Mouse (Mus musculus): ENCODE measurements at regions not wholly inside any gene's neighbourhood (a gene's known extent, or its start where the extent isn't known, plus 50 kb on each side); places are given as distances from the start of the nearest gene placed in this dataset.

- Histone ChIP-seq H3K27ac (ENCODE audit: insufficient read depth, low read length) (no peak overlapping the region), H3K4me3 (replicated peaks; ENCODE audit: insufficient read depth, low read depth, low read length) (no peak overlapping the region), H3K27me3 (ENCODE audit: control insufficient read depth, insufficient read depth, low read length) (no peaks in the 10 kb centered on the region), H3K4me1 (ENCODE audit: control insufficient read depth, insufficient read depth, low read length) (no peaks in the 10 kb centered on the region)
- DNase-seq: no peak
- WGBS: 42% methylated on average over 6 of the region's 6 CpGs
- no peak for TF ChIP-seq CTCF (IDR thresholded peaks at IDR 0.05; ENCODE audit: borderline replicate concordance, insufficient read depth, low read depth, low read length)
- TF ChIP-seq POLR2A (IDR thresholded peaks at IDR 0.05; ENCODE audit: borderline replicate concordance, insufficient read depth, low read length): no peak
These were observed 164.9 kb downstream of the Mycn start for GRCm38 (mm10) chr12:12776783-12777182.

- Histone ChIP-seq H3K27ac (ENCODE audit: insufficient read depth, low read length) (no peak overlapping the region), H3K4me3 (replicated peaks; ENCODE audit: insufficient read depth, low read depth, low read length) (no peak overlapping the region), H3K4me1 (ENCODE audit: control insufficient read depth, insufficient read depth, low read length) (no peaks in the 10 kb centered on the region), H3K27me3 (ENCODE audit: control insufficient read depth, insufficient read depth, low read length) (no peaks in the 10 kb centered on the region)
- WGBS: 33% methylated on average over 4 of the region's 4 CpGs
- TF ChIP-seq POLR2A (IDR thresholded peaks at IDR 0.05; ENCODE audit: borderline replicate concordance, insufficient read depth, low read length) (no peak), CTCF (IDR thresholded peaks at IDR 0.05; ENCODE audit: borderline replicate concordance, insufficient read depth, low read depth, low read length) (no peak)
- DNase-seq: no peak
These were observed 170.7 kb downstream of the Mycn start for GRCm38 (mm10) chr12:12770970-12771369.

DNA sequence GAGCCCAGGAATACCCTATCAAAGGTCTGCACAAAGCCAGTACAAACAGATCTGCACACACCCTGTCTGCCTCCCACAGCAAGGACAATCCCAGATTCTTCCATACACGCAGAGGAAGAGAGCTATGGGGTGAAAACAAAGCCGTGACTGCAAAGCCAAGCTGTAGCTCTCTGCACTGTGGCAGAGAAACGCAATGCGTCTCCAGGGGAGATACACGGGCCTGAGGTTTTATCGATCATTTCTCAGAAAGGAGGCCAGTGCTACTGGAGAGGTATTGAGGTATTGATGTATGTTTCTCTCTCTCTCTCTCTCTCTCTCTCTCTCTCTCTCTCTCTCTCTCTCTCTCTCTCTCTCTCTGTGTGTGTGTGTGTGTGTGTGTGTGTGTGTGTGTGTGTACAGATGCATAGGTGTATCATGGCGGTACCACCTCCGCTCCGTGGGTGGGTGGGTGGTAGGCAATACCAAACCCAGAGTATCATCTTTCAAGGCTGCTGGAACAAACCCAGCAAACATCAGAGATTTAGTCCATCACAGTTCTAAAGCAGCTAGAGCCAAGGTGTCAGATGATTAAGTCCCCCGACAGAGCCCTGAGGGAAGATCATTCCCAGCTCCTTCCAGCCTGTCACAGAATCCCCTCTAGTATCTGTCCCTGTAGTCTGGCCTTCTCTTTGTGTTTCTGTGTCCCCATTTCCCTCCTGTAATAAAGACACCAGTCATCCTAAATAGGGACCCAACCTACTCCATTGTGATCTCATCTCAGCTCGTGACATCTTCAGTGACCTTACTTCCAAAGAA is 175.0 kb downstream of the Mycn start:
- TF ChIP-seq CTCF (IDR thresholded peaks at IDR 0.05; ENCODE audit: borderline replicate concordance, insufficient read depth, low read depth, low read length) (no peak), POLR2A (IDR thresholded peaks at IDR 0.05; ENCODE audit: borderline replicate concordance, insufficient read depth, low read length) (no peak)
- no peak overlapping the region for H3K27ac ChIP-seq (ENCODE audit: insufficient read depth, low read length)
- no peaks in the 10 kb centered on the region for H3K27me3 ChIP-seq (ENCODE audit: control insufficient read depth, insufficient read depth, low read length)
- no peak overlapping the region for H3K4me3 ChIP-seq (replicated peaks; ENCODE audit: insufficient read depth, low read depth, low read length)
- DNase-seq: no peak
- WGBS: 53% methylated on average over 11 of the region's 11 CpGs
- no peaks in the 10 kb centered on the region for H3K4me1 ChIP-seq (ENCODE audit: control insufficient read depth, insufficient read depth, low read length)

DNA sequence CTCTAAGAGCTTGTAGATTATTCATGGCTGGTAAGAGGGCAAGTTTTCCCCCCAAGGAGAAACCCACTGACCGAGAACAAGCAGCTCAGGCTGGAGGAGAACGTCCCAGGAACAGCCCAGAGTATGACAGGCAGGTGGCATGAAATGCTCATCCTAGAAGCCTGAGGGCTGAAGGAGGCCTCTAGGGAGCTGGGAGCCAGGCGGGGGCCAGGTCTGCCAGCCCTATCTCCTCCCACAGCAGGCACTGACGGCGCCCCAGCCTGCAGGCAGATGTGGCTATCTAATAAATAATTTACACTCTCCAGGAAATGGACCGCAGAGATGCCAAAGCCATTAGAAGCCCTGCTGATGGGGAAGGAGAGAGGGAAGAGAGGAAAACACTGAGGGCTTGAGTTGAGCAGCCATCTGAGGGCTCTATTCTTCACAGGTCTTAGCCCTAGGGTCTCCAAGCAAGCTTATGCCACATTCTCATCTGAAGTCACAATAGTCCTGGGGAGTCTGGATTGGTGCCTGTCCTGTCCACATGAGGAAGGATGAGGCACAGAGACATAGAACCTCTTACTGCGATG is 176.1 kb downstream of the Mycn start:
- no peaks in the 10 kb centered on the region for H3K4me1 ChIP-seq (ENCODE audit: control insufficient read depth, insufficient read depth, low read length)
- no peak overlapping the region for H3K27ac ChIP-seq (ENCODE audit: insufficient read depth, low read length)
- 37% methylated on average over 7 of the region's 7 CpGs for WGBS
- no peak overlapping the region for H3K4me3 ChIP-seq (replicated peaks; ENCODE audit: insufficient read depth, low read depth, low read length)
- TF ChIP-seq POLR2A (IDR thresholded peaks at IDR 0.05; ENCODE audit: borderline replicate concordance, insufficient read depth, low read length): no peak
- no peak for TF ChIP-seq CTCF (IDR thresholded peaks at IDR 0.05; ENCODE audit: borderline replicate concordance, insufficient read depth, low read depth, low read length)
- DNase-seq: no peak
- H3K27me3 ChIP-seq (ENCODE audit: control insufficient read depth, insufficient read depth, low read length): no peaks in the 10 kb centered on the region

GRCm38 (mm10) chr12:12765055-12765454 is 176.7 kb downstream of the Mycn start:
- Histone ChIP-seq H3K4me1 (ENCODE audit: control insufficient read depth, insufficient read depth, low read length) (no peaks in the 10 kb centered on the region), H3K27me3 (ENCODE audit: control insufficient read depth, insufficient read depth, low read length) (no peaks in the 10 kb centered on the region), H3K27ac (ENCODE audit: insufficient read depth, low read length) (no peak overlapping the region), H3K4me3 (replicated peaks; ENCODE audit: insufficient read depth, low read depth, low read length) (no peak overlapping the region)
- no peak for DNase-seq
- WGBS: 42% methylated on average over 8 of the region's 8 CpGs
- TF ChIP-seq POLR2A (IDR thresholded peaks at IDR 0.05; ENCODE audit: borderline replicate concordance, insufficient read depth, low read length) (no peak), CTCF (IDR thresholded peaks at IDR 0.05; ENCODE audit: borderline replicate concordance, insufficient read depth, low read depth, low read length) (no peak)

DNA sequence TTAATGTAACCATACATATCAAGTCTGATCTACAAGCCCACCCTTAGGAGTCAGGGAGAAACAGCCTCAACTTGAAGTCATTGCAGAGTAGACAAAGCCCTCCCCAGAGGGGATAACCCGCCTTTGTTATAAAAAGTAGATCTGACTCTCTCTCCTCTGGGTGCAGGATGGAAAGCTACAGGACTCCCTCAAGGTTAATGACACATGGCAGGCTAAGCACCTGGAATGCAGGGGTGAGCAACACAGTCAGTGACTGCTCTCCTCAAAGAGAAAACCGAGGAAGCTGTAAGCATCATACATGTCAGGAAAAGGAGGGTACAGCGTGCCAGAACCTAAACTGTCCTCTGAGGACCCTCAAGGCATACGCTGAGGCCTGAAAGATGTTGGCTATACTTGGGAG is 177.1 kb downstream of the Mycn start:
- TF ChIP-seq CTCF (IDR thresholded peaks at IDR 0.05; ENCODE audit: borderline replicate concordance, insufficient read depth, low read depth, low read length) (no peak), POLR2A (IDR thresholded peaks at IDR 0.05; ENCODE audit: borderline replicate concordance, insufficient read depth, low read length) (no peak)
- H3K4me3 ChIP-seq (replicated peaks; ENCODE audit: insufficient read depth, low read depth, low read length): no peak overlapping the region
- no peaks in the 10 kb centered on the region for H3K4me1 ChIP-seq (ENCODE audit: control insufficient read depth, insufficient read depth, low read length)
- no peaks in the 10 kb centered on the region for H3K27me3 ChIP-seq (ENCODE audit: control insufficient read depth, insufficient read depth, low read length)
- H3K27ac ChIP-seq (ENCODE audit: insufficient read depth, low read length): no peak overlapping the region
- 65% methylated on average over 4 of the region's 4 CpGs for WGBS
- no peak for DNase-seq

- no peak overlapping the region for H3K27ac ChIP-seq (ENCODE audit: insufficient read depth, low read length)
- H3K4me3 ChIP-seq (replicated peaks; ENCODE audit: insufficient read depth, low read depth, low read length): no peak overlapping the region
- H3K4me1 ChIP-seq (ENCODE audit: control insufficient read depth, insufficient read depth, low read length): no peaks in the 10 kb centered on the region
- 93% methylated on average over 2 of the region's 2 CpGs for WGBS
- TF ChIP-seq CTCF (IDR thresholded peaks at IDR 0.05; ENCODE audit: borderline replicate concordance, insufficient read depth, low read depth, low read length) (no peak), POLR2A (IDR thresholded peaks at IDR 0.05; ENCODE audit: borderline replicate concordance, insufficient read depth, low read length) (no peak)
- H3K27me3 ChIP-seq (ENCODE audit: control insufficient read depth, insufficient read depth, low read length): no peaks in the 10 kb centered on the region
- no peak for DNase-seq
These were observed 185.3 kb downstream of the Mycn start for GRCm38 (mm10) chr12:12756301-12756948.

DNA sequence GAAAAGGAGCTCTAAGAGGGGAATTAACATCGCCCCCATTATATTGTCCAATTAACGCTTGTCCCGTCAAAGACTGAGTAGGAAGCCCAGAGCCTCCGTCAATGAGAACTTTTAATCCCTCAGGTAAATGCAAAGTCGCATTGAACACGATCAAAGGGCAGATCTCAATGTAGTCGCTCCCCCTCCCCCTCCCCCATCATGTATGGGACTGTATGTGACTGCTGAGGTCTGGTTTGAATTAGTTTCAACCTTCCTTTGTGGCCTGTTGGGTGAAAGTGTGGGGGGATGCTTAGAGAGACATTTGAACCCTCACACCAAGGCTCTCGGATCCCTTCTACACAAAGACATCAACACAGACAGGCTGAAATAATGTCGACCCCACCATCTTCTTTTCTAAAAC is 187.9 kb downstream of the Mycn start:
- no peak overlapping the region for H3K4me3 ChIP-seq (replicated peaks; ENCODE audit: insufficient read depth, low read depth, low read length)
- H3K4me1 ChIP-seq (ENCODE audit: control insufficient read depth, insufficient read depth, low read length): no peaks in the 10 kb centered on the region
- no peak overlapping the region for H3K27ac ChIP-seq (ENCODE audit: insufficient read depth, low read length)
- 64% methylated on average over 9 of the region's 9 CpGs for WGBS
- DNase-seq: no peak
- H3K27me3 ChIP-seq (ENCODE audit: control insufficient read depth, insufficient read depth, low read length): no peaks in the 10 kb centered on the region
- TF ChIP-seq CTCF (IDR thresholded peaks at IDR 0.05; ENCODE audit: borderline replicate concordance, insufficient read depth, low read depth, low read length) (no peak), POLR2A (IDR thresholded peaks at IDR 0.05; ENCODE audit: borderline replicate concordance, insufficient read depth, low read length) (no peak)

Data from cerebellum, adult 2 months (tissue).